Mouse (Mus musculus) CH12.LX (cell line): Measurements from ENCODE around the gene Psmc1. TPM values are rescaled to one million over a fixed set of nuclear protein-coding genes. Genes with fewer than 3 reads are reported as not detected.

Experiments used
- DNase-seq: peaks from one replicate; pipeline ENCODE4 v3.0.0-alpha.2; 2013; ENCODE audit errors: extremely low read depth
- H3K27ac ChIP-seq: 2 replicates; pipeline ENCODE4 v1.5.1; 2012; ENCODE audit warnings: low read depth, mild to moderate bottlenecking, control low read depth, moderate library complexity; ENCODE audit not compliant: insufficient read depth
- H3K27me3 ChIP-seq: replicated peaks from 2 replicates; pipeline ENCODE3; 2012; ENCODE audit warnings: inconsistent platforms
- H3K36me3 ChIP-seq, 2 experiments: replicated peaks in 1 of 2; 2 replicates each; pipeline versions ENCODE3 to v1.6.1; 2012; ENCODE audit warnings: inconsistent platforms in 1 of 2, low read length in 1 of 2, mild to moderate bottlenecking in 1 of 2, mixed read lengths in 1 of 2, moderate library complexity in 1 of 2; ENCODE audit not compliant: control insufficient read depth in 1 of 2, insufficient read depth in 1 of 2
- H3K4me1 ChIP-seq, 2 experiments: 2 replicates each; pipeline ENCODE4 v1.6.1; 2012; ENCODE audit warnings: inconsistent platforms in 1 of 2, moderate library complexity in 1 of 2; ENCODE audit not compliant: insufficient read depth in 2 of 2, control insufficient read depth in 1 of 2
- H3K4me2 ChIP-seq: 2 replicates; pipeline ENCODE4 v1.6.1; 2012; ENCODE audit warnings: low read depth, mild to moderate bottlenecking, control low read depth; ENCODE audit not compliant: poor library complexity, insufficient read depth, severe bottlenecking
- H3K4me3 ChIP-seq, 3 experiments: fragments of 150-350 bp in 1 of 3; sonication (generic) in 1 of 3; replicated peaks in 1 of 3; 2 replicates each; pipeline versions ENCODE3 to v1.5.1; 2011 to 2012; ENCODE audit warnings: low read depth in 2 of 3, low read length in 2 of 3, mild to moderate bottlenecking in 2 of 3, moderate library complexity in 2 of 3, control low read depth in 1 of 3, improper control_type of control experiment in 1 of 3, inconsistent platforms in 1 of 3, mixed read lengths in 1 of 3; ENCODE audit not compliant: poor library complexity in 1 of 3
- H3K79me2 ChIP-seq: replicated peaks from 2 replicates; pipeline ENCODE4 v1.6.1; 2012; ENCODE audit warnings: mild to moderate bottlenecking, moderate library complexity; ENCODE audit not compliant: control insufficient read depth, poor library complexity, insufficient read depth, severe bottlenecking; ENCODE audit errors: extremely low read depth
- H3K9ac ChIP-seq: 2 replicates; pipeline ENCODE4 v1.6.1; 2012; ENCODE audit warnings: low read depth, mild to moderate bottlenecking, control low read depth, moderate library complexity; ENCODE audit not compliant: insufficient read depth
- H3K9me3 ChIP-seq: replicated peaks from 2 replicates; pipeline ENCODE3; 2012; ENCODE audit warnings: low read length, inconsistent platforms, mixed read lengths
- BHLHE40 ChIP-seq: IDR thresholded peaks from 2 replicates; pipeline ENCODE4 v1.6.1; 2011; ENCODE audit warnings: mild to moderate bottlenecking, low read depth, low read length, improper control_type of control experiment
- CHD1 ChIP-seq: IDR thresholded peaks from 2 replicates; pipeline ENCODE4 v1.6.1; 2012; ENCODE audit warnings: low read depth, low read length, improper control_type of control experiment, inconsistent platforms
- E2F4 ChIP-seq: IDR thresholded peaks from 2 replicates; pipeline ENCODE4 v1.6.1; 2011; ENCODE audit warnings: low read depth, low read length, improper control_type of control experiment; ENCODE audit not compliant: insufficient replicate concordance
- ELF1 ChIP-seq: IDR thresholded peaks from 2 replicates; pipeline ENCODE4 v1.6.1; 2014; ENCODE audit warnings: low read depth, mild to moderate bottlenecking, inconsistent platforms, low read length, improper control_type of control experiment
- GABPA ChIP-seq: IDR thresholded peaks from 2 replicates; pipeline ENCODE4 v1.6.1; 2012; ENCODE audit warnings: low read depth, low read length, improper control_type of control experiment, inconsistent platforms; ENCODE audit not compliant: insufficient replicate concordance
- HCFC1 ChIP-seq: IDR thresholded peaks from 2 replicates; pipeline ENCODE4 v1.6.1; 2012; ENCODE audit warnings: low read depth, mild to moderate bottlenecking, inconsistent platforms, low read length, improper control_type of control experiment
- IRF4 ChIP-seq: IDR thresholded peaks from 2 replicates; pipeline ENCODE4 v1.6.1; 2014; ENCODE audit warnings: low read depth, mild to moderate bottlenecking, inconsistent platforms, low read length, improper control_type of control experiment
- KAT2A ChIP-seq: IDR thresholded peaks from 2 replicates; pipeline ENCODE4 v1.6.1; 2012; ENCODE audit warnings: low read length, improper control_type of control experiment, inconsistent platforms; ENCODE audit not compliant: insufficient replicate concordance
- MAFK ChIP-seq: IDR thresholded peaks from 2 replicates; pipeline ENCODE4 v1.6.1; 2011; ENCODE audit warnings: low read length, improper control_type of control experiment; ENCODE audit not compliant: insufficient replicate concordance
- MAZ ChIP-seq: IDR thresholded peaks from 2 replicates; pipeline ENCODE4 v1.6.1; 2012; ENCODE audit warnings: low read depth, mild to moderate bottlenecking, inconsistent platforms, low read length, improper control_type of control experiment, moderate library complexity
- MXI1 ChIP-seq: IDR thresholded peaks from 2 replicates; pipeline ENCODE4 v1.6.1; 2011; ENCODE audit warnings: mild to moderate bottlenecking, low read depth, low read length, improper control_type of control experiment
- MYC ChIP-seq: IDR thresholded peaks from 2 replicates; pipeline ENCODE4 v1.6.1; 2011; ENCODE audit warnings: low read depth, mild to moderate bottlenecking, improper control_type of control experiment, low read length
- NELFE ChIP-seq: IDR thresholded peaks from 2 replicates; pipeline ENCODE4 v1.6.1; 2011; ENCODE audit warnings: low read depth, low read length, improper control_type of control experiment
- POLR2AphosphoS2 ChIP-seq: IDR thresholded peaks from 2 replicates; pipeline ENCODE4 v1.6.1; 2011; ENCODE audit warnings: low read depth, low read length, improper control_type of control experiment
- RCOR1 ChIP-seq: conservative IDR thresholded peaks from 2 replicates; pipeline ENCODE4 v1.6.1; 2012; ENCODE audit warnings: low read depth, mild to moderate bottlenecking, inconsistent platforms, low read length, improper control_type of control experiment
- SIN3A ChIP-seq: IDR thresholded peaks from 2 replicates; pipeline ENCODE4 v1.6.1; 2012; ENCODE audit warnings: low read length, improper control_type of control experiment, inconsistent platforms
- TBP ChIP-seq: conservative IDR thresholded peaks from 2 replicates; pipeline ENCODE4 v1.6.1; 2011; ENCODE audit warnings: low read depth, low read length, improper control_type of control experiment
- UBTF ChIP-seq: IDR thresholded peaks from 2 replicates; pipeline ENCODE4 v1.6.1; 2012; ENCODE audit warnings: low read depth, mild to moderate bottlenecking, inconsistent platforms, low read length, improper control_type of control experiment, moderate library complexity
- USF2 ChIP-seq: conservative IDR thresholded peaks from 2 replicates; pipeline ENCODE4 v1.6.1; 2011; ENCODE audit warnings: low read depth, low read length, improper control_type of control experiment
- ZC3H11A ChIP-seq: IDR thresholded peaks from 2 replicates; pipeline ENCODE4 v1.6.1; 2012; ENCODE audit warnings: low read depth, mild to moderate bottlenecking, inconsistent platforms, low read length, improper control_type of control experiment
- ZKSCAN1 ChIP-seq: IDR thresholded peaks from 2 replicates; pipeline ENCODE4 v1.6.1; 2012; ENCODE audit warnings: low read depth, inconsistent platforms, low read length, improper control_type of control experiment, borderline replicate concordance
- ZNF384 ChIP-seq: IDR thresholded peaks from 2 replicates; pipeline ENCODE4 v1.6.1; 2012; ENCODE audit warnings: low read depth, low read length, improper control_type of control experiment, inconsistent platforms
- dilution Hi-C: fragments of 300-500 bp; cut with MboI; formaldehyde crosslinking; loops from 2 replicates; pipeline ENCODE4 v1.14.3; 2020; ENCODE audit warnings: low sequenced_read_pairs; ENCODE audit not compliant: extremely low pct_unique_long_range_greater_than_20kb, extremely low pct_ligation_motif_present
- in situ Hi-C: fragments of 300-500 bp; cut with MboI; formaldehyde crosslinking; loops from 3 replicates; pipeline ENCODE4 v1.14.3; 2019; ENCODE audit warnings: low sequenced_read_pairs, low pct_ligation_motif_present, low pct_unique_long_range_greater_than_20kb, mixed read lengths
- polyA plus RNA-seq: library from polyadenylated mRNA; unstranded; fragments of >175 nt; gene quantifications from 2 replicates; pipeline ENCODE4 v1.2.1, GENCODE M21; 2012; ENCODE audit warnings: low read depth; ENCODE audit not compliant: insufficient read length
- total RNA-seq, 2 experiments: library from RNA; depleted of rRNA; stranded (reverse); fragments of 300-350 nt in 1 of 2; fragments of >200 nt in 1 of 2; gene quantifications; 2 replicates each; pipeline ENCODE4 v1.2.3; 2012 to 2014

Gene Psmc1
- total and polyA plus RNA-seq, 3 experiments = 244 to 501 (median 278) TPM

GRCm38 (mm10) chr12:100061071-100061470 is 48.9 kb upstream of the Psmc1 start:
- no peak for DNase-seq
- dilution Hi-C loops (no loop called here), in situ Hi-C loops (no loop called here)
- Histone ChIP-seq H3K9ac (no peak overlapping the region), H3K27ac (no peak overlapping the region), H3K4me2 (no peak overlapping the region), H3K36me3 (no peaks in the 10 kb centered on the region), H3K4me3 (no peak overlapping the region), H3K9me3 (no peaks in the 10 kb centered on the region), H3K79me2 (no peaks in the 10 kb centered on the region), H3K27me3 (peaks cover 2% of the 10 kb centered on the region), H3K4me1 (0 out of 4 replicates have a peak, but pooled peaks cover 0 to 2% of the 10 kb centered on the region in 2 experiments)
- TF ChIP-seq BHLHE40 = no peak
- TF ChIP-seq ELF1 = no peak
- TF ChIP-seq HCFC1 = no peak
- TF ChIP-seq POLR2AphosphoS2 = no peak
- no peak for TF ChIP-seq SIN3A
- no peak for TF ChIP-seq MXI1
- TF ChIP-seq ZKSCAN1 = no peak
- TF ChIP-seq IRF4 = no peak
- no peak for TF ChIP-seq NELFE
- TF ChIP-seq CHD1 = no peak
- TF ChIP-seq TBP = no peak
- TF ChIP-seq E2F4 = no peak
- TF ChIP-seq USF2 = no peak

- H3K4me2 ChIP-seq = no peak overlapping the region
- H3K27me3 ChIP-seq = peaks cover 2% of the 10 kb centered on the region
- H3K27ac ChIP-seq = no peak overlapping the region
- dilution Hi-C loops = no loop called here
- no peak for DNase-seq
- no peaks in the 10 kb centered on the region for H3K9me3 ChIP-seq
- H3K79me2 ChIP-seq = no peaks in the 10 kb centered on the region
- H3K4me1 ChIP-seq = 0 out of 4 replicates have a peak, but pooled peaks cover 0 to 2% of the 10 kb centered on the region in 2 experiments
- no peaks in the 10 kb centered on the region for H3K36me3 ChIP-seq
- no peak overlapping the region for H3K4me3 ChIP-seq
- in situ Hi-C loops = no loop called here
- TF ChIP-seq GABPA = no peak
- no peak for TF ChIP-seq MAZ
- no peak for TF ChIP-seq KAT2A
- TF ChIP-seq MXI1 = no peak
- no peak for TF ChIP-seq UBTF
- TF ChIP-seq SIN3A = no peak
- no peak for TF ChIP-seq ZC3H11A
- TF ChIP-seq POLR2AphosphoS2 = no peak
- TF ChIP-seq E2F4 = no peak
- TF ChIP-seq RCOR1 = no peak
- TF ChIP-seq TBP = no peak
- TF ChIP-seq NELFE = no peak
- TF ChIP-seq CHD1 = no peak
- no peak for TF ChIP-seq ZNF384
- no peak for TF ChIP-seq MYC
- TF ChIP-seq HCFC1 = no peak
- no peak for TF ChIP-seq MAFK
- H3K9ac ChIP-seq = no peak overlapping the region
Observed at GRCm38 (mm10) chr12:100061826-100062225, 48.1 kb upstream of the Psmc1 start.
